Mouse (Mus musculus): ENCODE data around the gene Klhl5.

DNA sequence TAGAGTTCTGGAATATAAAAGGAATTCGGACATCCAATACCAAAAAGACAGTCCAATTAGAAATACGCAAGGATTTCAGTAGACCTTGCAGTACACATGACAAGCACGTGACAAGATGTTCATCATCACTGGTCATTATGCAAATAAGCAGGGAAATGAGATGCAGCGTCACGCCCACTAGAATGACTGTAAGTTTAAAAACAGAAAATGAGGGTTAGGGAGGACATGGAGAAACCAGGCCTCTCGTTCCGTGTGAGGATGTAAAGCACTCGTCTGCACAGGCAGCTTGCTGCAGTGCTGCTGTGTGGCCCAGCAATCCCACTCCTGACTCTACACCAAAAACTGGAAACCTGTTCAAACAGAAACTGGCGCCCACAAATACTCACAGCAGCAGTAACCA is 62.9 kb downstream of the Klhl5 start:
- TF ChIP-seq ZNF384 (IDR thresholded peaks at IDR 0.05; ENCODE audit: low read depth, low read length) (no peak), MAFK (IDR thresholded peaks at IDR 0.05; ENCODE audit: insufficient read depth, low read depth, low read length) (no peak), ZC3H11A (IDR thresholded peaks at IDR 0.05; ENCODE audit: borderline replicate concordance, low read depth, low read length) (no peak)

Data from ES-E14 (cell line).